Mouse (Mus musculus) CH12.LX (cell line): ENCODE data around the gene Bcl9l.

ENCODE experiments used
- CHD2 ChIP-seq: IDR thresholded peaks from 2 replicates; pipeline ENCODE4 v1.6.1; 2011; ENCODE audit warnings: low read length, improper control_type of control experiment
- CTCF ChIP-seq, 2 experiments: IDR thresholded peaks in 1 of 2; conservative IDR thresholded peaks in 1 of 2; 2 replicates each; pipeline ENCODE4 v1.5.1; 2011 to 2012; ENCODE audit warnings: low read depth in 2 of 2, low read length in 2 of 2, improper control_type of control experiment in 1 of 2, inconsistent platforms in 1 of 2, mild to moderate bottlenecking in 1 of 2, moderate library complexity in 1 of 2
- MAFK ChIP-seq: IDR thresholded peaks from 2 replicates; pipeline ENCODE4 v1.6.1; 2011; ENCODE audit warnings: low read length, improper control_type of control experiment; ENCODE audit not compliant: insufficient replicate concordance
- MEF2A ChIP-seq: IDR thresholded peaks from 2 replicates; pipeline ENCODE4 v1.6.1; 2014; ENCODE audit warnings: low read depth, mild to moderate bottlenecking, inconsistent platforms, low read length, improper control_type of control experiment, borderline replicate concordance
- POLR2A ChIP-seq: IDR thresholded peaks from 2 replicates; pipeline ENCODE4 v1.6.1; 2011; ENCODE audit warnings: low read depth, mild to moderate bottlenecking, improper control_type of control experiment, low read length
- RCOR1 ChIP-seq: conservative IDR thresholded peaks from 2 replicates; pipeline ENCODE4 v1.6.1; 2012; ENCODE audit warnings: low read depth, mild to moderate bottlenecking, inconsistent platforms, low read length, improper control_type of control experiment
- USF1 ChIP-seq: IDR thresholded peaks from 2 replicates; pipeline ENCODE4 v1.6.1; 2014; ENCODE audit warnings: low read depth, mild to moderate bottlenecking, inconsistent platforms, low read length, improper control_type of control experiment
- ZC3H11A ChIP-seq: IDR thresholded peaks from 2 replicates; pipeline ENCODE4 v1.6.1; 2012; ENCODE audit warnings: low read depth, mild to moderate bottlenecking, inconsistent platforms, low read length, improper control_type of control experiment
- ZMIZ1 ChIP-seq: IDR thresholded peaks from 2 replicates; pipeline ENCODE4 v1.6.1; 2012; ENCODE audit warnings: low read depth, mild to moderate bottlenecking, inconsistent platforms, low read length, improper control_type of control experiment

DNA sequence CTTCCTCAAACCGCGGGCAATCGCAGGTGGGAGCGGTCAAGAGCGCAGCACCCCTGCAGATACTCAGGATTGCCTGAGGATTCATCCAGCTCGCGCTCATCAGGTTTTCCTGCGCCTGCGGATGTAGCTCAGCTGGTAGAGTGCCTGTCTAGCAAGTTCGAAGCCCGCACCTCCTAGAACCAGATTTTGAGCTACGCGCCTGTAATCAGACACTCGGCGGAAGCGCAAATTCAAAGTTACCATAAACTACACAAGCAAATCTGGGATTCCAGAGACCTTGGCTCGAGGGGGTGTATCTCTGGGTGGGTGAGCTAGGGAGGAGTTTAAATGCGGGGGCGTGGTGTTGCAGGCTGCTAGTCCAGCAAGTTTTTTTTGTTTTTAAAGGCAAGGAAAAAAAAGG is 41.7 kb upstream of the Bcl9l start, which contains the start of gene Foxr1:
- TF ChIP-seq MAFK = no peak
- no peak for TF ChIP-seq MEF2A
- no peak for TF ChIP-seq CHD2
- no peak for TF ChIP-seq POLR2A
- no peak for TF ChIP-seq RCOR1
- no peak for TF ChIP-seq CTCF (conservative IDR thresholded peaks at IDR 0.05 in 1 of 2, IDR thresholded peaks at IDR 0.05 in 1 of 2; ENCODE audit: low read depth in 2 of 2, low read length in 2 of 2)
- TF ChIP-seq ZC3H11A = no peak
- TF ChIP-seq ZMIZ1 = no peak
- no peak for TF ChIP-seq USF1
